Mouse (Mus musculus) ovary, postnatal 36 days (tissue): ENCODE data around the gene Trmt10c.
"Not testable (repeated sequence)": the region's sequence is repeated elsewhere in the genome, so short reads cannot be mapped to it uniquely, and the experiment has no call there.

ENCODE experiments used
- DNase-seq: peaks from one replicate; pipeline ENCODE4 v3.0.0; 2022; ENCODE audit warnings: low spot score, mixed read lengths

The Trmt10c gene

DNA sequence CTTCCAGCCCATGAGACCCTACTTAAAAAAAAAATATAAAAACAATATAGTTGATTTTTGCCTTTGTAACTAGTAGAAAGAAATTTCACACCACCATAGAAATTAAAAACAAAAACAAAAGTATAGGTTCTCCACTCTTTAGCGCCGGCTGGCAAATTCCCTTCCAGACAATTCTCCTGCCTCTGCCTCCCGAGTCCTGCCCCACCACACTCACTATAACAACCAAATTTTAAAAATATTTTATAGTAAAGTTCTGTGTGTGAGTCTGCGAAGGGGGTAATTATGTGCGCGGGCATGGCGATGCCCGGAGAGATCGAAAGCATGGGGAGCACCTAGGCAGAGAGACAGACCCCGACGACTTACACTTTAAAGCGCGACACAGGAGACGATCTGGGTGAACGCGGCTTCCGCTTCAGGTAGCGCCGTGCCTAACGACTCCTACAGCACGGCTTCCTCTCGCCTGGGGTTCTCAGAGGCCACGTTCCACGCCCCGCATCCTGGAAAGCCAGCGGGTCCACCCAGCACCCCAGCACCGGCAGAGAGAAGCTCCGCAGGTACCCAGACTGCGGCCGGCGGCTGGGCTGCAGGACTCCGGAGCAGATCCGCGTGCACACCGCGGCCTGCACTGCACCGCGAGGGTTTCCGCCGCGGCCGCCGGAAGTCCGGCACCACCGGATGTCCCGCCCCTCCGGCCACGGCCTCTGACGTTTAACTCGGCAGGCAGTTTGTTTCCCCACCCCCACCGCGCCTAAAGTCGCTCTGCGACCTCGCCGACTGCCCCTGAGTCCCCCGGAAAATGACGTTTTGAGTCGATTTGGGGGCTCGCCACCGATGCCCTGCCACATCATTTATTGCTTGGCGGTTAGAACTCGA, at the start of gene Trmt10c:
Gene Trmt10c, minus strand, starts transcription at position 682 of the 873 bp plus-strand sequence.
- DNase-seq: peak; percentile 92

DNA sequence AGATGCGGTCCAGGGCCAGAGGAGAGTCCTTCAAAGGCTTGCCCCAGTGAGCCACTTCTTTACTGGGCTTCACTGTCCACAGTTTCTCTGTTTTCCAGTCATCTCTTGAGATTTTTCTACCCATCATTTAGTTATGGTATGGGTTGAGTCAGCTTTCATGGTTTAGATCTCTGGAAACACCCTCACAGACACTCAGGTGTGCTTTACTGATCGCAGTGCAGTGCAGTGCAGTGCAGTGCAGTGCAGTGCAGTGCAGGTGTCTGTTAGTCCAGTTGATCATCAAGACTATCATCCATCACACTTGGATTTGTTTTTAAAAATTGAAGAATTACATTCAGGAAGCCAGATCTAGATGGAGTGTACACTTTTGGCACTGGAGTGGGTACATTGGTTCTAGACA, 48.7 kb upstream of the Trmt10c start:
- DNase-seq: no peak

DNA sequence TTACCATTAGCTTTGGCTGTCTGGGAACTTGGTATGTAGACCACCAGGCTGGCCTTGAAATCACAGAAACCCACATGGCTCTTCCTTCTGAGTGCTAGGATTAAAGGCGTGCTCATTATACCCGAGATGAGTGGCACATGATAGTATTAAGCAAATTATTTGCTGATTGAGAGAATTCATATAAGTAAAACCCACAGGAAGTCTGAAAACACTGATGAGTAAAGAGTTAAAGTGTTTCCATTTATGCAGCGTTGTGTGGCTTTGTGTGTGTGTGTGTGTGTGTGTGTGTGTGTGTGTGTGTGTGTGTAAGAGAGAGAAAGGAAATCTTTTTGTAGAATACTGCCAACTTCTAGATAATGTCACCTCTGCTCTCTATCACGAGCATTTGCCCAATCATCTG, 44.1 kb upstream of the Trmt10c start:
- DNase-seq: no peak

DNA sequence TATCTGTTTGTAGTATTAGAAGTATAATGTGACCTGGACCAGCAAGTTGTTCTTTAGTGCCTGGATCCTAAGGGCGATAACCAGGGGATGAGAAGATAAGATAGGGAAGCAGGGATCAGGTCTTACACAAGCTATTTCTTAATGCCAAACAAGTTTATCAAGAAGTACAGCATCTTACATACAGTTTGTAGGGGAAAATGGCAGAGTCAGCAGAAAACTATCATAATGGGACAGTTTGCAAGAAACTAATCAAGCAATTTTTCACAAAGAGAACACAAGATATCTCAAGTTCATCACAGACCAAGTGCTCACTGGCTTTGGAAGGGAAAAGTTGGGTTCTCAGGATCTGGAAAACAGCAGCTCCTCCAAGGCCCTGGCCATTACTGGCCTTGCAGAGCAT, 41.8 kb upstream of the Trmt10c start:
- no peak for DNase-seq

DNA sequence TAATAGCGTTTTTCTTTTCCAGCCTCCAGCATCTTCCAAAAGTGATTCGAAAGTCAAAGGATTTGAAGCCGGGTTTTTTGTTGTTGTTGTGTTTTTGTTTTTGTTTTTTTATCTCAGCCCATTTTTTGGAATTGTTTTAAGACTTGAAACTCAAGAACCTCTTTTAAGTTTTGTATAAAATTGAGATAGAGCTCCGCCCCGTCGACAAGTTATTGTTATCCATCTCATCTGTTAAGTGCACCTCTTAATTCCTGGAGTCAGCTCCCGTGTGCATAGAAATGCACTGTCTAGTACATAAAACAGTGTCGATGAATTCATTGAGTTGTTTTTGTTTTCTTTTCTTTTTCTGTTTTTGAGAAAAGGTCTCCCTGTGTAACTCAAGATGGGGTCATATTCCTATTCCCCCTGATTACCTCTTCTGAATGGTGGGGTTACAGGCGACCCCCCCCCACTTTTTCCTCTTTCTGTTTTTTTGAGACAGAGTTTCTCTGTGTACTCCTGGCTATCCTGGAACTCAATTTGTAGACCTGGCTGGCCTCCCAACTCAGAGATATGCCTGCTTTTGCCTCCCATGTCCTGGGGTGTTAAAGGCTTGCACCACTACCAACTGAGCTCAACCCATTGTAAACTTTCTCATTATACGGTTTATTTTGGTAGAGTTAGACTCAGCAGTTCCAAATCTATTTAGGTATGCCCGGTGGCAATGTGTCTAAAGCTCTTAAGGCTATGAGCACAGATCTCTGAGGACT, 38.7 kb upstream of the Trmt10c start:
- no peak for DNase-seq

DNA sequence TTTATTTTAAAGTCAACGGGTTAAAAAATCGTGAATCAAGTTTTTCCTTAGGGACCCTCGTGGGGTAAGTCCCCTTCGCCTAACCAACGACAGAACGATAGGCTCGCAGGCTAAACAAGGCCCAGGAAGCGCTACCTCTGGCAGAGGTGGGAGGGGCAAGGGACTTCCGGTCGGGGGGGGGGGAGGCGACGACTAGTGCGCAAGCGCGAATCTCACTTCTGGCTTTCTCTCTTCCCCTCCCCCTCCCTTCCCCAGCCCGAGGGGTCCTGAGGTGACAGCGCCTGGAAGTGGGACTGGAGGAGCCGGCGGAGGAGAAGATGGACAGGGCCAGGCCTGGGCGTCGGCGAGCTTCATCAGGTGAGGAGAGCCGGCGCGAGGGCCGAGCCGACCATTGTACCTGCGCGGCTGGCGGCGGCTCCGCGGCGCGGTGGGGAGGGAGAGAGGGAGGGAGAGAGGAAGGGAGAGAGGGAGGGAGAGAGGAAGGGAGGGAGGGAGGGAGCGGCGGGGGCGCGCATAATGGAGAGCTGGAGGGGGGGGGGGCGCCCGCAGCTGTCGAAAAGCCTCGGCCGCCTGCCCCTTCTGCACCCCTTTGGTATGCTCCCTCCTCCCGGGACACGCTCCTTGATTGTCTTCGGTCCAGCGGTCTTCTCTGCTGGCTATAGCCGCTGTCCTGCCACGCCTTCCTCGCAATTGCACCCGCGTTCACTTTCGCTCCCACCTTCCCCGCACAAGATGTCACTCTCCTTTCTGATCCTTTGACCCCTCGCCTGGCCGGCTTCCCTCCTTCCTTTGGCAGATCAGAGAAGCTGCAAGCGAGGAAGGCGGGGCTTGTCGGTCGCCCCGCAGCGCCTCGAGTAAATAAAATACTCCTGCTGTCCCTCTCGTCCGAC, 37.8 kb upstream of the Trmt10c start:
- peak; percentile 80 for DNase-seq

DNA sequence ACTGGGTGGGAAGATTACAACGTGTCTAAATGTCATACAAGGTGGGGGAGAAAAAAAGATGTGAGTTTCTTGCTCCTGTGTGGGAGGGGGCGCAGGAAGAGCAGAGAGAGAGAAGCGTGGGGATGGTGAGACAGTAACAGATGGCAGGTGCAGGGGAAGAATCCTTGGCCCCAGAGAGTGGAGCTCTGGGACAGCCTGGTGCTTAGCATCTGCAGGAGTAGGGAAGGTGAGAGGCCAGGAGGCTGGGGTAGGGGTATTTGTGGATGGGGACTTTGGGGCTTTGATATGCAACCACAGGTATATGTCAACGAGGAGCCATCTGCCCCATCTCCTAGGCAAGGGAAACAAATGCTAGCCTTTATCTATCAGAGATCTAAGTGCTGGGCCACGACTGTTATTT, 36.9 kb upstream of the Trmt10c start:
- no peak for DNase-seq

DNA sequence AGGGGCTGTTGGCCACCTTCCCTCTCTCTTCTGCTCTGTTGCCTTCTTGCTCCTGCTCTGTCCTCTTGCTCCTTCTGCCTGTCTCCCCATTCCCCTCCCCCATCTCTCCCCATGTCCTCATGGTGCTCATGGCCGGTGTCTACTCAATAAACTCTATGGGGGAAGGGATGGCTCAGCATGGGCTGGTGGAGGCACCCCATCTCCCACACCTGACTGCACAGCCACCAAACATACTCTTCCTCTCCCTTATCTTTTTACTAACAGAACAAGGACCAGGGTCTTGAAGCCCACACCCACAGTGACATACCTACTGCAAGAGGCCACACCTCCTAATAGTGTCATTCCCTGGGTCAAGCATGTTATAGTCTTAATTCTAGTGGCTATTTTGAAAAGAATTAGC, 36.5 kb upstream of the Trmt10c start:
- DNase-seq: no peak

DNA sequence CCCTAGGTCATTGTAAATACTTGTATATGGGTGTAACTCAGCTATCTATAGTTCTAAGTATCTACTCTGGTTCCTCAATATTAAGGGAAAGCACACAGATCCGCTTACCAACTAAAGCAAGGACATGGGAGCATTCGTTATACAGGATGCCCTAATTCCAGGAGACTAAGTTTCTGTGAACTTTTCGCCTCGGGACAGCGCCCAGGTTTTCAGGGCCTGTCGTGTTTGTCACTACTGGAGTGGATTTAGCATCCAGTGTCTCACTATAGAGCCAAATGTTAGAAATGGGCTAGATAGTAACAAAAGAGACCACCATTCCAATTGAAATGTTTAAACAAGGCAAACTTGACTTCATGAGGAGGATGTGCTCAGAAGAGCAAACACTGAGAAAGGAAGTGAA, 35.5 kb upstream of the Trmt10c start:
- DNase-seq: not testable (repeated sequence)

DNA sequence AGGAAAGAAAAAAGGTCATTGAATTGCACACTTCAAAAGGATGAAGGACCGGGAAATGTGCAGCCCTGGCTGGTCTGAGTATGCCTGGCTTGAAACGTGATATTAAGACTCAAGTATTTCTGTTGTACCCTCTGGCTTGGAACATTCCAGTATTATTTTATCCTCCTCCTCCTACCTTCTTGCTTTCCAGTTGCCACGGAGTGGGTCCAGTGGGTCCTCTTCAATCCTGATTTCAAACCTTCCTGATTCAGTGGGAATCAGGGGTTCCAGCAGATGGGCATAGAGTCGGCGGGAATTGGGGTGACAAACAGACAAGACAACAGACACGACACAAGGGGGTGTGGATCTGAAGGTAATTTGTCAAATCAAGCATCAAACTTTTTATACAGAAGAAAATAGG, 34.9 kb upstream of the Trmt10c start:
- no peak for DNase-seq

DNA sequence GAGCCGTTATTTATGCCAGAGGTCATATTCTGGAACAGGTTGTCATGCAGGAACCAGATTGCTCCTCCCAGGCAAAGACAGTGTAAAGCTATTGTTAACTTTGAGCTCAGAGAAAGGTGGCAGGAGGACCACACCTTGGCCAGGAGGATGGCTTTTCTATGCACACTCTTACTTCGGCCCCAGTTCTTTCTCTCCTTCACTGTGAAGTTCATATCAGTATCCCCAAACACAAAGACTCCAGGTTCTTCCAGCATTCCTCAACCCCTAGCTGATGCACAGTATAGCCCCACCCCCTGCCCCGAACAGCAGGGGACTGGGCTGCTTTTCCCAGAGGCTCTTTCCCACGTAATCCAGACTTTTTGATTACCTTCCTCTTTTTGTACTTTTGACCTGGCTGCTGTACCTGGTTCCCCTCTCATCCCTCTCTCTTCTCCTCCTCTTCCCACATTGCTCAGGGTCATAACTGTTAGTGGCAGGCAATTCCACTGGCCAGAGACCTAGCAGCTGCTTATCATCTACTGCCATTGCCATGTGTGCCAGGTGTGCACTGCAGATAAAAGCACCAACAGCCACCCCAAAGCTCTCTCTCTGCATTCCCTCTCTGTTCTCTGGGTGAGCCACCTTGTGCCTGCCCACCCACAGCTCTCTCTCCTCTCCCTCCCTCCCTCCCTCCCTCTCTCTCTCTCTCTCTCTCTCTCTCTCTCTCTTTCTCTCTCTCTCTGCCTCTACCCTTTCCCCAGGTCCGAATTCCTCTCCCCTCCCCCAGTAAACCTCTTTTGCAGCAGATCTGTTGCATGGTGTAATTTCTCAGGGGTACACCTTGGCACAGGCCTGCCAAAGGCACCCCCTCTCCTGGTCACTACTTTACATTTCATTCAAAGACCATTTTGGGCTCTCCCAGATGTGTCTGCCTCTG, 34.0 kb upstream of the Trmt10c start:
- DNase-seq: no peak

DNA sequence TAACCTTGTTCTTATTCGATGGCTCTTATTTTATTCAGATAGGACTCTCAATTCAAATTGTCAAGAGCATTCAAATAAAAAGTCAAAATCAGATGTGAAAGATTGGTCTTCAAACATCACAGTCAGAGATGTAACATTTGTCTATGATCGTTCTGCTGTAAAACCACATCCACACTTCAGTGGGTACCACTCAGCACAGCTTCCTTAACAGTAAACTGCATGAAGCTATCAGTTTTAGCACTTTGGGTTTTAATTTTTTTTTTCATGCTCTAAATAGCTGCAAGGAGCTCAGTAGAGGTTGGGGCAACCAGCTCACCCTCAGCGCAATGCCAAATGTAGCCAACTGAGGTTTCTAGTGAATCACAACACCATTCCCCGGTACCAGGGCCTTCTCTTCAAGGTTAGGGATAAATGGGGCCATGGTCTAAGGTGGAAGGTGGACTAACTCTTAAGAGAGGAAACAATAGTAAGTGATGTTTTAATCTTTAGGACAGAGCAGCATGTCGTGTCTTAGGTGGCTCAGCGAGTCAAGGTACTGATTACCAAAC, 31.0 kb upstream of the Trmt10c start:
- DNase-seq: no peak

DNA sequence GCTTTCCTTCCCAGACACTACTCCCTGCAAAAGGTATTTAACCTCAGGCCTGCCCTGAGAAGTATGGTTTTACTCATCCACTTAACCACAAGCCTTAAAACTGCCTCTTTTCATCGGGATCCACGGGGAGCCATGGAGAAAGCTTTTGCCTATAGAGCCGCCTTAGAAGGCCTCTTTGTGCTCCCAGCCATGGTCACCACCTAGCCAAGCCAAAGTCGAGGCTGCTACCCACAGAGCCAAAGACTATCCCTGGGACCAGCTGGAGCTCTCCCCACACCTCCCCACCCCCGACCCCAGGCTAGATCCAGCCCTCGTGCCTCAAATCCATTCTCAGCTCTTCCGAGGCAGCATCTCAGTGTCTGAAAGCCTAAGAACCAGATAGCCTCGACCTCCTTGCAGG, 28.5 kb upstream of the Trmt10c start:
- DNase-seq: no peak

DNA sequence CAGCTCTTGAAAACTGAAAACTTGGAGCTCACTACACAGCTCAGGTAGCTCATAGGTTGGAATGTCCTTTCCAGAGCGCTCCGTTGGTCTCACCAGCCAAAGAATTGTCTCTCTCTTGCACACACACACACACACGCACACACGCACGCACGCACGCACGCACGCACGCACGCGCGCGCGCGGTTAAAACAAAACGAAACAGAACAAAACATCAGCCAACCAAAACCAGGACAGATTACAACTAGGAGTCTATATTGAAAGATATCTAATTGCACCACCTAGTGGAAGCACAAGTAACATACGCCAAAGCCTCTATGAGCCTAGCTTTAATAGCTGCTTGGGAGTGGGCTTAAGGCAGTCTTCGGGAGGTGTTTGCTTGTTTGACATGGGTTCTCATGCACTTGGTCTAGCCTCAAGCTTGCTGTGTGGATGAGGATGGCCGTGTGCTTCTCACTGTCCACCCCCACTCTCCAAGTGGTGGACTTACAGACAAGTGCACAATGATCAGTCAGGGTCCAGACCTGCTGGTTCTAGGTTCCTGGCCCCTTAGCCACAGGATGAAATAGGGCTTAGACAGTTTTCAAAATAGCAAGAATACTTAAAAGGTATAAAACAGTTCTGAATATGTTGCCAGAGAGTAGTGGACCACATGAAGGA, 26.8 kb upstream of the Trmt10c start:
- DNase-seq: peak; percentile 52

DNA sequence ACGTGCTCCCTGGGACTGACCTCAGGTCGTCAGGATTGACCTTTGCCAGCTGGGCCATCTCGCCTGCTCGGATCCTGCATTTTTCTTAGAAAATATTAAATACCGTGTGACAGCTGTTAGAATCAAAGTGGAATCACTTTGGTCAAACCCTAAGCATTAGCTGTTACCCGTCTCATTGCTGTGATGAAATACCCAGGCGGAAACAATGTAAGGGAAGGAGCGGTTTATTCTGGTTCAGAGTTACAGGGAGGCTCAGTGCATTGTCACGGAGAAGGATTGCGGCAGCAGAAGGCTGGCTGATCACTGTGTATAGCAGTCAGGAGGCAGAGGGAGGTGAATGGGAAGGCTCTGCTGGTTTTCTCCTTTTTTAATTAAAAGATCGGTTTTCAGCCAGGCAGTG, 25.4 kb upstream of the Trmt10c start:
- no peak for DNase-seq

DNA sequence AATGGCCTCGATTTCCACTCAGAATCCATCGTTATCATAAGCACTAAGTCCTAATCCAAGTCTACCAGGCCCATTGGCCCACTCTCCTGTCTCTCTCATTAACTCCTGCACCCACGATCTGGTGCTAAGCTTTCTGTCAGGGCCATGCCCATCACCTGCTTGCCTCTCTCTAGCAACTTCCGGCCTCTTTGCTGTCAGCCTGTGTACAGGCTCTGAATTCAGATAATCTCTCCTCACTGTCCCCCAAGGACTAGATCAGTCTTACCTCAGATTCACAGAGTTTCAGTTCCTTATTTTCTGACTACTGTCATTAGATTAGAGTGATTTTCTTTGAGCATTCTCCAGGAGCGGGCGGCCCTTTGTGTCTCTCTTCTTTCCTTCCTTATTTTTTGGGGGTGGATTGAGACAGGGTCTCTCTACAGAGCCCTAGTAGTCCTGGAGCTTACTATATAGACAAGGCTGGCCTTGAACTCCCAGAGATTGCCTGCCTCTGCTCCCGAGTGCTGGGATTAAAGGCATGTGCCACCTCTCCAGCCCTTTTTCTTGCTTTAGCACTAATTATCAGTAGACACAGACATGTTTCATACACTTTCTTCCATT, 24.5 kb upstream of the Trmt10c start:
- no peak for DNase-seq

DNA sequence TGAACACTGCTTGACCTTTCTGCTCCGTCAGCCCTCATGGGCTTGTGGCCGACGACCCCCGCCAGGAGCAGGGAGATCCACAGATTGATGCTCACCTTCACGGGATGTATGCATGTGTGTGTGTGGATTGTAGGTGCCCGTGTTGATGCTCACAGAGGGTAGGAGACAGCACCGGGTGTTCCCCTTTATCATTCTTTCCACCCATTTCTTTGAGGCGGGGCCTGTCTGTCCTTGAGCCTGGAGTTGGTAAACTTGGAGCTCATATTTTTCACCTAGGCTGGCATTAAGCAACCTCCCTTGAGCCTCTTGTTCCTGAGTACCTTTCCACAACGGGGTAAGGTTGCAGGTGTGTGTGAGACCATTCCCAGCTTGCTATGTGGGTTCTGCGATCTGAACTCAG, 20.5 kb upstream of the Trmt10c start:
- no peak for DNase-seq

DNA sequence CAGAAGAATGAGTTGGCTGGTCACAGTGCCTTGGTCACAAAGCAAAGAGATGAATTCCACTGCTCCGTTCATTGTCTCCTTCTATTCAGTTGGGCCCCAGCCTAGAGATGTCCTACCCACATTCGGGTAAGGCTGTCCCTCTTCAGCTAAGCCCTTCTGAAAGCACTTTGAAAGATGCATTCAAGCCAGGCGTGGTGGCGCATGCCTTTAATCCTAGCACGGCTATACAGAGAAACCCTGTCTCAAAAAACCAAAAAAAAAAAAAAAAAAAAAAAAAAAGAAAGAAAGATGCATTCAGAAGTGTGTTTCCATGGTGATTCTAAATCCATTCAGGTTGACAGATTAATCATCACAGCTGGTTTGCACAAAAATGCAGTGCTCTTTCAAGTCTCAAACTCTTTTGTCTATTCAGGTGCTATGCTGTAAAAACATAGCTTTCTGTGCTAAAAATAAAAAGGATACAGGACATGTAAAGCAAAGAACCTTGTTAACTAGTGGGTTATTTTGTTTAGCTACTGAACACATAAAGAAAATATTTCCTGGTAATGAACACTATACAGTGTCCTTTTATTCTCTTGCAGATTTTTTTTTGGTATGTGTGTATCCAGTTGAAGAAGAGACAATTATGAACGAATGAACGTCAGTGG, 19.4 kb upstream of the Trmt10c start:
- no peak for DNase-seq

DNA sequence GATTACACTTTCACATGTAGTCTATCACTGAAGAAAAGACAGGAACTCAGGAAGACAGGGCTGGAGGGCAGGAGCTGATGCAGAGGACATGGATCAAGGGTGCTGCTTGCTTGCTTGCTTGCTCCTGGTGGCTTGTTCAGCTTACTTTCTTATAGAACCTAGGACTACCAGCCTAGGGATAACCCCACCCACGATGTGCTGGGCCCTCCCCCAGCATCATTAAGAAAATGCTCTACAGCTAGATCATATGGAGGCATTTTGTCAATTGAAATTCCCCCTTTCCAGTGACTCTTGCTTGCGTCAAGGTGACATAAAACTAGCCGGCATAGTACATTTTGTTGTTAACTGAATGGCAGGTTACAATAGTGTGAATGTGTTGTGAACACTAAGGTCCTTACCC, 18.3 kb upstream of the Trmt10c start:
- DNase-seq: no peak

DNA sequence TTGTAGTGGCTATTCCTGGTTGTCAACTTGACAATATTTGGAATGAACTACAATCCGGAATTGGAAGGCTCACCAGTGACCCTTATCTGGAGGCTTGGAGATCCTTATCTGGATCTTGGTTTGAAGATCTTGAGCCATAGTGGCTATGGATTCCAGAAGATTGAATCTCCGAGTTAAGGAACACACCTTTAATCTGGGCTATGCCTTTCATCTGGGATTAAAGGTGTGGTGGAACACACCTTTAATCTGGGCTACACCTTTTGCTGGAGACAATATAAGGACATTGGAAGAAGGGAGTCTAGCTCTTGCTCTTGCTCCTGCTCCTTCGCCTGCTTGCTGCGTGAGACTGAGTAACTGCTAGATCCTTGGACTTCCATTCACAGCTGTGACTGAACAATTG, 10.4 kb upstream of the Trmt10c start, which contains the start of gene Senp7:
Gene Senp7, plus strand, starts transcription at position 301 of the 400 bp plus-strand sequence.
- DNase-seq: not testable (repeated sequence)
